Mouse (Mus musculus): ENCODE results near the gene Flt4.
"Not testable (repeated sequence)": the region's sequence is repeated elsewhere in the genome, so short reads cannot be mapped to it uniquely, and the experiment has no call there.

GRCm38 (mm10) chr11:49597149-49597548 lies 11.9 kb upstream of the Flt4 start:
- TF ChIP-seq CTCF (IDR thresholded peaks at IDR 0.05 in 2 of 3, conservative IDR thresholded peaks at IDR 0.05 in 1 of 3; ENCODE audit: control insufficient read depth in 1 of 3, insufficient read depth in 1 of 3, low read depth in 2 of 3, low read length in 3 of 3, poor library complexity in 1 of 3, severe bottlenecking in 1 of 3): peak in 1 of 3 experiments; percentile 41; a peak in 2 of 6 replicates
- not testable (repeated sequence) for TF ChIP-seq MYC (IDR thresholded peaks at IDR 0.05; ENCODE audit: low read depth, low read length); POLR2A (IDR thresholded peaks at IDR 0.05; ENCODE audit: control insufficient read depth in 1 of 2, insufficient read depth in 1 of 2, low read depth in 1 of 2, low read length in 2 of 2, poor library complexity in 1 of 2); ZC3H11A (IDR thresholded peaks at IDR 0.05; ENCODE audit: low read depth, low read length); GATA1 (IDR thresholded peaks at IDR 0.05; ENCODE audit: low read depth, low read length); MAFK (IDR thresholded peaks at IDR 0.05; ENCODE audit: borderline replicate concordance, low read depth, low read length); MAX (IDR thresholded peaks at IDR 0.05; ENCODE audit: low read length); ETS1 (IDR thresholded peaks at IDR 0.05; ENCODE audit: low read depth, low read length); USF1 (IDR thresholded peaks at IDR 0.05; ENCODE audit: low read depth, low read length); BHLHE40 (IDR thresholded peaks at IDR 0.05; ENCODE audit: borderline replicate concordance, low read depth, low read length); RCOR1 (IDR thresholded peaks at IDR 0.05; ENCODE audit: low read depth, low read length); USF2 (IDR thresholded peaks at IDR 0.05; ENCODE audit: borderline replicate concordance in 1 of 2, insufficient read depth in 1 of 2, low read depth in 1 of 2, low read length in 2 of 2); ELF1 (IDR thresholded peaks at IDR 0.05; ENCODE audit: low read depth, low read length); SIN3A (IDR thresholded peaks at IDR 0.05; ENCODE audit: low read length)

Data from MEL (cell line).